Mouse (Mus musculus) embryonic facial prominence, embryonic 10.5 days (tissue): ENCODE measurements around the gene Ccdc62. TPM values are rescaled to one million over a fixed set of nuclear protein-coding genes. Genes with fewer than 3 reads are reported as not detected.
A peak's percentile ranks its signal among the peaks of the same experiment; 100 is the strongest.

Source experiments
- DNase-seq: peaks from one replicate; pipeline ENCODE4 v3.0.0-alpha.2; 2017; ENCODE audit warnings: low spot score
- H3K27ac ChIP-seq: fragments of 300-500 bp; sonication (generic); replicated peaks from 2 replicates; pipeline ENCODE4 v1.5.1; 2016; ENCODE audit warnings: mild to moderate bottlenecking
- H3K27me3 ChIP-seq: fragments of 300-500 bp; sonication (generic); replicated peaks from 2 replicates; pipeline ENCODE4 v1.6.1; 2016; ENCODE audit warnings: low read depth, mild to moderate bottlenecking; ENCODE audit not compliant: poor library complexity, severe bottlenecking
- H3K36me3 ChIP-seq: fragments of 300-500 bp; sonication (generic); replicated peaks from 2 replicates; pipeline ENCODE4 v1.6.1; 2016; ENCODE audit warnings: mild to moderate bottlenecking, moderate library complexity
- H3K4me1 ChIP-seq: fragments of 300-500 bp; sonication (generic); 2 replicates; pipeline ENCODE4 v1.6.1; 2016
- H3K4me3 ChIP-seq: fragments of 300-500 bp; sonication (generic); 2 replicates; pipeline ENCODE4 v1.5.1; 2016; ENCODE audit warnings: mild to moderate bottlenecking, moderate library complexity
- H3K9me3 ChIP-seq: fragments of 300-500 bp; sonication (generic); 2 replicates; pipeline ENCODE4 v1.6.1; 2016; ENCODE audit warnings: mild to moderate bottlenecking
- WGBS: fragments of 180-500 bp; shearing (Covaris S2); methylation state at CpG from one replicate; pipeline ENCODE4 v1.1.7; 2016; 5-methylcytosine and 5-hydroxymethylcytosine counted together
- polyA plus RNA-seq: library from polyadenylated mRNA; unstranded; fragments of >200 nt; fragmentation: Nextera tagmentation; extraction: Ambion mirVana; gene quantifications from 2 replicates; pipeline ENCODE4 v1.2.1, GENCODE M21; 2016

Ccdc62 gene
- 5.0 and 5.9 TPM in 2 replicates for polyA plus RNA-seq

DNA sequence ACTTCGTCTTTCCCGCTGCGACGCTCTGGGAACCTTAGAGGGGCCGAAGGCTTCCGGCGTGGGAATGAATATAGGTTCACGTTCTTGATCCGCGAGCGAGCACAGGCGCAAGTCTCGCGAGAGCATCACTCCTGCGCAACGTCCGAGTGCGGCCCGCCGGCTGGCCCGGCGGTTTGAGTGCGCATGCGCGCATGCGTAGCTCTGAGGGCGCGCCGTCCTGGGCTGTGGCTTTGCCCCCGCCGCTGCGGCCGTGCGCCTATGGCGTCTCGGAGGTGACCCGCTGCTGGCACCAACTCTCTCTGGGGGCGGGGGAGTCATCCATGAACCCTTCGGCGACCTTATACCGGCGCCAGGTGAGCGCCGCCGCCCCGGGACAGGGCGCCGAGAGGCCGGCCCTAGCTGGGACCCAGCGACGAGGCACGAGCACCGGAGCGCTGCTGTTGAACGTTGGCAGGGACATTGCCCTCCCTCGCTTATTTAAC lies at the start of gene Ccdc62:
Gene Ccdc62 (plus strand): TSS at position 172 of the 482 bp plus-strand sequence.
- Histone ChIP-seq H3K36me3 (peaks cover 45% of the 10 kb centered on the region), H3K9me3 (no peaks in the 10 kb centered on the region), H3K27me3 (no peaks in the 10 kb centered on the region), H3K4me1 (peaks cover 14% of the 10 kb centered on the region), H3K27ac (peak within 1 kb of the TSS; percentile 98), H3K4me3 (peak within 1 kb of the TSS; percentile 91)
- under 1% methylated on average over 56 of the region's 56 CpGs for WGBS
- peak; percentile 96 for DNase-seq

GRCm38 (mm10) chr5:123880778-123881177 lies 49.7 kb upstream of the Ccdc62 start:
- no peak overlapping the region for H3K27ac ChIP-seq

DNA sequence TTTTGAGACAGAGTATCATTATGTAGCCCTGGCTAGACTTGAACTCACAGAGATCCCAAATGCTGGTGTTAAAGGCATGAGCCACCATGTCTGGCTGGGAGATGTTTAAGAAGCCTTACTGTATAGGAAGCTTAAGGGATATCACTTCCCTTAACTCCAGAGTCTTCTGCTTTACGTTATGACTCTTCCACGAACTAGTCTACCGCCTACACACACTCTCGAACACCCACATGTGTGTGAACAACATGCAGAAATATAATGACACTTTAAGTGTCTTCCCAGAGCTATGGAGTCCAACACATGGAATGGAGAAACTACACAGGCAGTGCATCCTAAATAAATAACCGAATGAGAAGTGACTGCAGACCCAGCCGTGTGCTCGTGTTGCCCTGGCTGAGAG lies 46.6 kb upstream of the Ccdc62 start:
- no peak overlapping the region for H3K27ac ChIP-seq
- no peaks in the 10 kb centered on the region for H3K9me3 ChIP-seq
- no peak overlapping the region for H3K4me3 ChIP-seq
- DNase-seq = no peak
- no peaks in the 10 kb centered on the region for H3K36me3 ChIP-seq
- H3K4me1 ChIP-seq = peaks cover 10% of the 10 kb centered on the region
- 83% methylated on average over 7 of the region's 7 CpGs for WGBS
- H3K27me3 ChIP-seq = no peaks in the 10 kb centered on the region

More at GRCm38 (mm10) chr5:123880778-123881177, 49.7 kb upstream of the Ccdc62 start:
- H3K4me1 ChIP-seq = peaks cover 17% of the 10 kb centered on the region
- no peak for DNase-seq
- 82% methylated on average over 14 of the region's 14 CpGs for WGBS
- H3K27me3 ChIP-seq = no peaks in the 10 kb centered on the region
- no peaks in the 10 kb centered on the region for H3K9me3 ChIP-seq
- no peak overlapping the region for H3K4me3 ChIP-seq
- H3K36me3 ChIP-seq = no peaks in the 10 kb centered on the region

GRCm38 (mm10) chr5:123884332-123884731 lies 46.1 kb upstream of the Ccdc62 start:
- H3K27me3 ChIP-seq = no peaks in the 10 kb centered on the region
- no peak overlapping the region for H3K27ac ChIP-seq
- H3K4me1 ChIP-seq = peaks cover 9% of the 10 kb centered on the region
- no peak for DNase-seq
- H3K9me3 ChIP-seq = no peaks in the 10 kb centered on the region
- no peaks in the 10 kb centered on the region for H3K36me3 ChIP-seq
- H3K4me3 ChIP-seq = no peak overlapping the region
- WGBS = 83% methylated on average over 10 of the region's 10 CpGs

GRCm38 (mm10) chr5:123886365-123886764 lies 44.1 kb upstream of the Ccdc62 start:
- Histone ChIP-seq H3K27me3 (no peaks in the 10 kb centered on the region), H3K4me3 (no peak overlapping the region), H3K4me1 (no peaks in the 10 kb centered on the region), H3K27ac (no peak overlapping the region), H3K36me3 (no peaks in the 10 kb centered on the region), H3K9me3 (no peaks in the 10 kb centered on the region)
- 77% methylated on average over 3 of the region's 3 CpGs for WGBS
- DNase-seq = no peak

- Histone ChIP-seq H3K9me3 (no peaks in the 10 kb centered on the region), H3K27me3 (no peaks in the 10 kb centered on the region), H3K4me1 (no peaks in the 10 kb centered on the region), H3K36me3 (no peaks in the 10 kb centered on the region), H3K4me3 (no peak overlapping the region), H3K27ac (no peak overlapping the region)
- 66% methylated on average over 2 of the region's 2 CpGs for WGBS
- no peak for DNase-seq
Observed at GRCm38 (mm10) chr5:123890312-123890711, 40.2 kb upstream of the Ccdc62 start.

- DNase-seq = no peak
- Histone ChIP-seq H3K4me3 (no peak overlapping the region), H3K27ac (no peak overlapping the region), H3K4me1 (no peaks in the 10 kb centered on the region), H3K9me3 (no peaks in the 10 kb centered on the region), H3K36me3 (no peaks in the 10 kb centered on the region), H3K27me3 (no peaks in the 10 kb centered on the region)
- WGBS = 82% methylated on average over 5 of the region's 5 CpGs
Observed at GRCm38 (mm10) chr5:123890987-123891386, 39.5 kb upstream of the Ccdc62 start.

DNA sequence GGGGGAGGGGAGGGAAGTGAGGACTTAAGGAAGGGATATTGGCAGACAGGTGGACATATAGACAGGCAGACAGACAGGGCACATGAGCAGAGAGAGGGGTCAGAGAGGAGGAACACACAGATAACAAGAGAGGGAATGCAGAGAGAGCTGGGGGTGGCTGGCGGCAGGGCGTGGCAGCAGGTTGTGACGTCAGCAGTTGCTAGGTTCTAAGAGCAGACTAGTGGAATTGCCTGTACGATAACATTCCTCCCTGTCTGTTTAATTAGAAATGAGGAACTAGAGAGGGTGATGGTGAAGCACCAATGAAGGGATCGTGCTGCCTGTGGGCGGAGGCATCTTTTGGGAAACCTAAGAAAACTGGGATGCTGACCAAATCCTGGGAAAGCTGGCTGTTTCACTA lies 38.8 kb upstream of the Ccdc62 start:
- 44% methylated on average over 6 of the region's 6 CpGs for WGBS

DNA sequence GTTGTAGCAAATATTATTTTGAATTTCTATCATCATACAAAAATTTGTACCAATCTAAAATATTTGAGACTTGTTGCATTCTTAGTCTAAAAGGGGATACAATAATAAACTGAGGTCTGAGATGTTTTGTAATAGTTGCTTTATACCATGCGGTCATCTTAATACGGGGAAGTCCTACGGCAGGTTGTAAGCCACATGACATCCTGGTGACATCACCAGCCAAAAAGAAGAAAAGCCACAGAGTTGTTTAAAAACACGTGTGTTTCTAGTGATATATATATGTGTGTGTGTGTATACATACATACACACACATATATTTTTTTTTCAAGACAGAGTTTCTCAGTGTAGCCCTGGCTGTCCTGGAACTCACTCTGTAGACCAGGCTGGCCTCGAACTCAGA lies 37.0 kb upstream of the Ccdc62 start:
- Histone ChIP-seq H3K27me3 (no peaks in the 10 kb centered on the region), H3K4me1 (no peaks in the 10 kb centered on the region), H3K27ac (no peak overlapping the region), H3K9me3 (no peaks in the 10 kb centered on the region), H3K36me3 (no peaks in the 10 kb centered on the region), H3K4me3 (no peak overlapping the region)
- 94% methylated on average over 5 of the region's 5 CpGs for WGBS
- no peak for DNase-seq

More for the DNA sequence above, 38.8 kb upstream of the Ccdc62 start:
- Histone ChIP-seq H3K4me1 (no peaks in the 10 kb centered on the region), H3K9me3 (no peaks in the 10 kb centered on the region), H3K27ac (no peak overlapping the region), H3K36me3 (no peaks in the 10 kb centered on the region), H3K4me3 (no peak overlapping the region), H3K27me3 (no peaks in the 10 kb centered on the region)
- DNase-seq = peak; percentile 36

DNA sequence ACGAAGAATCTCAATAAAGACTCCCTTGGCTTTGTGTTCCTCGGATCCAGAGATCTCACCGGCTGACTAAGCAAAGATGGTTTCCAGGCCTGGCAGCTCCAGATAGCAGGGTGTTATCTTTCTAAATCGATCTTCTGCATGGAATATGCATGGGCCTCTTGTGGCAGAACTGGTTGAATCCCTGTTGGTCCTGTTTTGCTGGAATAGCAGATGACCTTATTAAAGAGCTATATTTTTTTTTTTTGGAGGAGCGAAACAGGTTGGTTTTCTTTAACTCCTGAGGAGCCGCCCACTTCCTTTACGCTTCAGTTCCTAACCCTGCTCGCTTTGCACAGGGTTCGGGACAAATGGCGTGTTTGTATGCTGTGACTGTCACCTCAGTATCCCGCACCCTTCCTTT lies 34.1 kb upstream of the Ccdc62 start:
- no peak overlapping the region for H3K4me3 ChIP-seq
- no peaks in the 10 kb centered on the region for H3K27me3 ChIP-seq
- WGBS = 86% methylated on average over 11 of the region's 11 CpGs
- H3K4me1 ChIP-seq = no peaks in the 10 kb centered on the region
- no peaks in the 10 kb centered on the region for H3K9me3 ChIP-seq
- no peak overlapping the region for H3K27ac ChIP-seq
- no peak for DNase-seq
- H3K36me3 ChIP-seq = no peaks in the 10 kb centered on the region

DNA sequence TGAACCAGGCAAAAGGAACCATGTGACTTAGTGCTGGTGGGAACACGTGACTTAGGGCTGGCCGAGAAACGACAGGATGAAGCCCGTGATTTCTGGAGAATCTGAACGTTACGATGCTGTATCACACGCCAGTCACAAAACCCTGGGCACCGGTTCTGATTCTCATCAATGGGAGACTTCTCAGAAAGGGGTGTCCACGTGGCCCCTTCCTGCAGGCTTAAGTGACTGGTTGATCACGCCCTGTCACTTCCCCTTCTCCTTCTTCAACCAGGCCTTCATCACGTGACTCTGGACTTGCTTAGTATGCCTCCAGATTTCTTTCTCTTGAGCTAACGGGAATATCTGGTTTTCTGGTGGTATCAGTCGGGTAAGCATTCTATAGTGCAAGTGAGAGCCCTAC lies 33.1 kb upstream of the Ccdc62 start:
- no peak for DNase-seq
- Histone ChIP-seq H3K4me3 (no peak overlapping the region), H3K36me3 (no peaks in the 10 kb centered on the region), H3K9me3 (no peaks in the 10 kb centered on the region), H3K4me1 (no peaks in the 10 kb centered on the region), H3K27me3 (no peaks in the 10 kb centered on the region), H3K27ac (no peak overlapping the region)
- WGBS = 87% methylated on average over 13 of the region's 13 CpGs

- H3K4me1 ChIP-seq = peaks cover 17% of the 10 kb centered on the region
- no peak overlapping the region for H3K27ac ChIP-seq
- H3K4me3 ChIP-seq = no peak overlapping the region
- DNase-seq = no peak
- no peaks in the 10 kb centered on the region for H3K27me3 ChIP-seq
- H3K9me3 ChIP-seq = no peaks in the 10 kb centered on the region
- WGBS = 72% methylated on average over 11 of the region's 11 CpGs
- peaks cover 11% of the 10 kb centered on the region for H3K36me3 ChIP-seq
Observed at GRCm38 (mm10) chr5:123904059-123904672, 26.3 kb upstream of the Ccdc62 start.

DNA sequence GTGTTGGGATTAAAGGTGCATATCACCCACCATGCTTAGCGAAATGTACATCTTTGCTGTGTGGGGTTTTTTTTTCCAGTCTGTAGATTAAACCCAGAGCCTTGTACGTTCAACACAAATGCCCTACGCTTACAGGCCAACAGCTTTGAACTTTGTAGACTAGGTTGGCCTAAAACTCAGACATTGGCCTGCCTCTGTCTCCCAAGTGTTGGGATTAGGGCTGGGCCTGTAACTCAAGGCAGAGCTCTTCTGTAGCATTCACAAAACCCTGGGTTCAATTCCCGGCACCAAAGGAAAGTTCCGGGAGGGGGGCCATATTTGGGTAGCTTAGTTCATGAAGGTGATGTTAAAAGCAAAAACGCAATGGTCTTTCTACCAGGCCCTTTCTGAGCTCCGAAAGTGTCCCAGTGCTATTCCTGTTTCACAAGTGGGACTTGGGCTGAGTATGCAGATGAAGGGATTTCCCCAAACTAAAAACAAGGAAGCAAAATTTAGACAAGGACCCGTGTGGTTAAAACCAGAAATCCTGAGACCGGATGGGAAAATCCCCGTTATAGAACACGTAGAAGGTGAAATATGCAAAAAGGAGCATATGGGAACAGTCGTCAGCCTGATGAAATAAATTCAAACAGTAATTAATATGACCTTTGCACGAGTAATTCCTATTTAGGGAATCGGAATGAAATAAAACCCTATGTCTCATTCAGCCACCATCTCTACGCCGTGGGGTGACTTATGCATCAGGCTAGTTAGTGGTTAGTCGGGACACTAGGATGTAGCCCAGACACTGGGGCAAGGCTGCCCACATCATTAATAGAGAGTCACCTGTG lies 24.1 kb upstream of the Ccdc62 start:
- WGBS = 74% methylated on average over 17 of the region's 17 CpGs
- peaks cover 17% of the 10 kb centered on the region for H3K4me1 ChIP-seq
- DNase-seq = no peak
- peaks cover 33% of the 10 kb centered on the region for H3K36me3 ChIP-seq
- no peaks in the 10 kb centered on the region for H3K9me3 ChIP-seq
- peak overlapping the region; percentile 100 for H3K4me3 ChIP-seq
- peak overlapping the region; percentile 98 for H3K27ac ChIP-seq
- H3K27me3 ChIP-seq = no peaks in the 10 kb centered on the region
